Mouse (Mus musculus) bone marrow, adult 2 months (tissue): ENCODE data around the gene Hibch.

Experiments used
- CTCF ChIP-seq: fragments of 200-500 bp; IDR thresholded peaks from 2 replicates; pipeline ENCODE4 v1.5.1; 2011; ENCODE audit warnings: low read length, control low read depth; ENCODE audit not compliant: control insufficient read depth, insufficient read depth
- POLR2A ChIP-seq: fragments of 200-500 bp; IDR thresholded peaks from 2 replicates; pipeline ENCODE4 v1.6.1; 2011; ENCODE audit warnings: low read depth, mild to moderate bottlenecking, control low read depth, low read length, borderline replicate concordance; ENCODE audit not compliant: control insufficient read depth

DNA sequence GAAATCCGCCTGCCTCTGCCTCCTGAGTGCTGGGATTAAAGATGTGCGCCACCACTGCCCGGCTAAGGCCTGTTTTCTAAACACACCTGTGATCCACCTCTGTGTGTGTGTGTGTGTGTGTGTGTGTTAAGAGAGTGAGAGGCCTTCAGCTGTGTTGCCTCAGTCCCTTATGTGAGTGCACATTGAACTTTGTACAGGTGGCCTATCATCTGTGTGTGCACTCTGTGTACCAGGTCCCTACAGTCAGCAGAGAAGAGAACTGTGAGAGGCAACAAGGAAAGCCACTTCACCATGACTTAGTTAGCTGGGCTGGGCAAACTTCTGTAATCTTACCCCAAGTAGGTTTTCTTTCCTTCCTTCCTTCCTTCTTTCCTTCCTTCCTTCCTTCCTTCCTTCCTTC, 5.6 kb upstream of the Hibch start:
- TF ChIP-seq CTCF (no peak), POLR2A (no peak)
